15 mouse cellular contexts compared by ENCODE assay signal in genomic region chr19:45054892-45055690, GRCm38 (mm10). TPM values are rescaled to one million over a fixed set of nuclear protein-coding genes. Genes with fewer than 3 reads are reported as not detected.
DNase-seq lines count a peak whose midpoint lies in the region; ATAC-seq and TF ChIP-seq lines count a peak whose summit lies in the region.
"Had no signal": no experiment of that assay in that cellular context is flagged by ENCODE, and none has a peak within 500 bp of the region (broad histone marks: within the 10 kb centered on the region; RNA-seq: fewer than 3 reads in every experiment).

No protein-coding gene starts in this region.

- H3K4me2 ChIP-seq in neural tube, embryonic 14.5 days (ENCODE audit: low read depth, low read length) = no peak overlapping the region
- H3K4me2 ChIP-seq in neural tube, embryonic 15.5 days = no peak overlapping the region
- H3K4me2 ChIP-seq: hindbrain, embryonic 13.5 days; liver, embryonic 15.5 days; midbrain, embryonic 13.5 days had no signal

- H3K27me3 ChIP-seq in neural tube, embryonic 14.5 days (ENCODE audit: control insufficient read depth, insufficient read depth, low read length) = no peaks in the 10 kb centered on the region
- no peaks in the 10 kb centered on the region for H3K27me3 ChIP-seq in neural tube, embryonic 15.5 days (replicated peaks)
- H3K27me3 ChIP-seq in forebrain, embryonic 10.5 days (ENCODE audit: poor library complexity, severe bottlenecking) = no peaks in the 10 kb centered on the region
- H3K27me3 ChIP-seq: hindbrain, embryonic 13.5 days; liver, embryonic 15.5 days; midbrain, embryonic 13.5 days had no signal

- no peak for ATAC-seq in neural tube, embryonic 14.5 days (ENCODE audit: low read depth)
- ATAC-seq in neural tube, embryonic 15.5 days (ENCODE audit: low FRiP score) = no peak
- ATAC-seq: midbrain, embryonic 13.5 days had no signal

- H3K4me1 ChIP-seq in neural tube, embryonic 14.5 days (ENCODE audit: control insufficient read depth, insufficient read depth, low read length) = peaks cover 19% of the 10 kb centered on the region; the same call in 1 of the 2 replicates
- peaks cover 40% of the 10 kb centered on the region for H3K4me1 ChIP-seq in neural tube, embryonic 15.5 days
- peaks cover 29% of the 10 kb centered on the region for H3K4me1 ChIP-seq in forebrain, embryonic 10.5 days

- 0 out of 2 replicates have a peak overlapping the region, but pooled peaks have one; percentile 1 for H3K27ac ChIP-seq in gastrocnemius, adult 2 months
- H3K27ac ChIP-seq in neural tube, embryonic 14.5 days (ENCODE audit: low read depth, low read length) = no peak overlapping the region
- no peak overlapping the region for H3K27ac ChIP-seq in neural tube, embryonic 15.5 days (replicated peaks)
- no peak overlapping the region for H3K27ac ChIP-seq in forebrain, embryonic 10.5 days
- H3K27ac ChIP-seq: liver, embryonic 15.5 days had no signal

- 88% methylated on average over 6 of the region's 6 CpGs for WGBS in neural tube, embryonic 14.5 days
- 89% methylated on average over 6 of the region's 6 CpGs for WGBS in neural tube, embryonic 15.5 days
- WGBS in forebrain, embryonic 10.5 days = 87% methylated on average over 6 of the region's 6 CpGs

- no peak overlapping the region for H3K4me3 ChIP-seq in gastrocnemius, adult 2 months
- H3K4me3 ChIP-seq in neural tube, embryonic 14.5 days (ENCODE audit: low read depth, low read length) = no peak overlapping the region
- H3K4me3 ChIP-seq in neural tube, embryonic 15.5 days (replicated peaks) = no peak overlapping the region
- no peak overlapping the region for H3K4me3 ChIP-seq in forebrain, embryonic 10.5 days
- H3K4me3 ChIP-seq: erythroblast, embryonic 14.5 days; hindbrain, embryonic 13.5 days; liver, embryonic 15.5 days; midbrain, embryonic 13.5 days had no signal

- TF ChIP-seq CTCF in gastrocnemius, adult 2 months (IDR thresholded peaks at IDR 0.05) = no peak

- H3K9me3 ChIP-seq in neural tube, embryonic 14.5 days (ENCODE audit: control insufficient read depth, low read length) = no peaks in the 10 kb centered on the region
- no peaks in the 10 kb centered on the region for H3K9me3 ChIP-seq in neural tube, embryonic 15.5 days (replicated peaks)
- no peaks in the 10 kb centered on the region for H3K9me3 ChIP-seq in forebrain, embryonic 10.5 days
- H3K9me3 ChIP-seq: hindbrain, embryonic 13.5 days; liver, embryonic 15.5 days; midbrain, embryonic 13.5 days had no signal

- H3K9ac ChIP-seq in neural tube, embryonic 14.5 days (replicated peaks; ENCODE audit: low read depth, low read length) = 0 out of 2 replicates have a peak overlapping the region, but pooled peaks have one; percentile 13
- no peak overlapping the region for H3K9ac ChIP-seq in neural tube, embryonic 15.5 days (replicated peaks)
- H3K9ac ChIP-seq: liver, embryonic 15.5 days had no signal

- intact Hi-C loops in gastrocnemius, adult 2 months (cut with DNase I) = no loop called here

- DNase-seq in gastrocnemius, adult 2 months = no peak
- DNase-seq in gastrocnemius, postnatal 10 days = no peak
- DNase-seq in NIH3T3 (ENCODE audit: low read depth) = peak; percentile 86
- no peak for DNase-seq in thymus, postnatal 36 days
- no peak for DNase-seq in forebrain, embryonic 10.5 days (ENCODE audit: extremely low spot score, low spot score)
- DNase-seq: cerebellum, adult 11-12 months; heart, adult 18-20 months; kidney, adult 8-10 months; lung, postnatal 36 days had no signal

- H3K36me3 ChIP-seq in neural tube, embryonic 14.5 days (ENCODE audit: control insufficient read depth, insufficient read depth, low read length) = peaks cover 29% of the 10 kb centered on the region
- H3K36me3 ChIP-seq in neural tube, embryonic 15.5 days = peaks cover 43% of the 10 kb centered on the region
- H3K36me3 ChIP-seq in forebrain, embryonic 10.5 days (replicated peaks) = peaks cover 4% of the 10 kb centered on the region
- H3K36me3 ChIP-seq: liver, embryonic 15.5 days had no signal

RNA-seq across cellular contexts. Expression of gene Sfxn3, which starts 7.8 kb away (rescaled TPM):
- total RNA-seq in gastrocnemius, adult 2 months (2021) = 10 to 100 TPM; 17.1 to 25.1 TPM
- total RNA-seq in gastrocnemius, postnatal 10 days (2021) = 10 to 100 TPM; 24.1 to 24.2 TPM
- polyA plus RNA-seq in neural tube, embryonic 14.5 days (2014; fragmentation: Nextera tagmentation; extraction: Ambion mirVana) = 73.7 and 79.6 TPM in 2 replicates
- polyA plus RNA-seq in neural tube, embryonic 15.5 days (2015; fragmentation: Nextera tagmentation; extraction: Ambion mirVana) = 68.6 and 75.8 TPM in 2 replicates
- polyA plus RNA-seq in forebrain, embryonic 10.5 days (2016; fragmentation: Nextera tagmentation; extraction: Ambion mirVana) = 6.3 and 6.9 TPM in 2 replicates

RNA-seq across cellular contexts. Expression of gene Pdzd7, which starts 9.6 kb away (rescaled TPM):
- total RNA-seq in gastrocnemius, adult 2 months (2021) = 1 to 10 TPM; 5.9 to 6.8 TPM
- 10 to 100 TPM; 12.4 to 19.5 TPM for total RNA-seq in gastrocnemius, postnatal 10 days (2021)
- polyA plus RNA-seq in neural tube, embryonic 14.5 days (2014; fragmentation: Nextera tagmentation; extraction: Ambion mirVana) = 2.3 and 2.5 TPM in 2 replicates
- 1.5 and 2.6 TPM in 2 replicates for polyA plus RNA-seq in neural tube, embryonic 15.5 days (2015; fragmentation: Nextera tagmentation; extraction: Ambion mirVana)
- 0.15 and 0.25 TPM in 2 replicates for polyA plus RNA-seq in forebrain, embryonic 10.5 days (2016; fragmentation: Nextera tagmentation; extraction: Ambion mirVana)
- total RNA-seq: heart, adult 18-20 months had no signal
- polyA plus RNA-seq: erythroblast, embryonic 14.5 days; liver, embryonic 15.5 days had no signal

RNA-seq across cellular contexts. Expression of gene Kazald1, which starts 19.9 kb away (rescaled TPM):
- total RNA-seq in gastrocnemius, adult 2 months (2021) = 1 to 10 TPM; 4.2 to 5.9 TPM
- 10 to 100 TPM; 11.4 to 19.2 TPM for total RNA-seq in gastrocnemius, postnatal 10 days (2021)
- 1.2 and 2.1 TPM in 2 replicates for polyA plus RNA-seq in neural tube, embryonic 14.5 days (2014; fragmentation: Nextera tagmentation; extraction: Ambion mirVana)
- polyA plus RNA-seq in neural tube, embryonic 15.5 days (2015; fragmentation: Nextera tagmentation; extraction: Ambion mirVana) = 3.0 and 5.3 TPM in 2 replicates
- 0.20 and 0.63 TPM in 2 replicates for polyA plus RNA-seq in forebrain, embryonic 10.5 days (2016; fragmentation: Nextera tagmentation; extraction: Ambion mirVana)
- polyA plus RNA-seq: erythroblast, embryonic 14.5 days had no signal

RNA-seq across cellular contexts. Expression of gene Lzts2, which starts 40.9 kb away (rescaled TPM):
- 10 to 100 TPM; 21.0 to 29.3 TPM for total RNA-seq in gastrocnemius, adult 2 months (2021)
- 10 to 100 TPM; 35.4 to 43.4 TPM for total RNA-seq in gastrocnemius, postnatal 10 days (2021)
- polyA plus RNA-seq in neural tube, embryonic 14.5 days (2014; fragmentation: Nextera tagmentation; extraction: Ambion mirVana) = 16.1 and 20.3 TPM in 2 replicates
- 23.4 and 28.2 TPM in 2 replicates for polyA plus RNA-seq in neural tube, embryonic 15.5 days (2015; fragmentation: Nextera tagmentation; extraction: Ambion mirVana)
- polyA plus RNA-seq in forebrain, embryonic 10.5 days (2016; fragmentation: Nextera tagmentation; extraction: Ambion mirVana) = 47.9 and 52.4 TPM in 2 replicates

RNA-seq across cellular contexts. Expression of gene Mrpl43, which starts 48.8 kb away (rescaled TPM):
- 10 to 100 TPM; 31.0 to 42.5 TPM for total RNA-seq in gastrocnemius, adult 2 months (2021)
- 10 to 100 TPM; 32.4 to 33.7 TPM for total RNA-seq in gastrocnemius, postnatal 10 days (2021)
- 82.0 and 88.0 TPM in 2 replicates for polyA plus RNA-seq in neural tube, embryonic 14.5 days (2014; fragmentation: Nextera tagmentation; extraction: Ambion mirVana)
- polyA plus RNA-seq in neural tube, embryonic 15.5 days (2015; fragmentation: Nextera tagmentation; extraction: Ambion mirVana) = 89.1 and 96.2 TPM in 2 replicates
- polyA plus RNA-seq in forebrain, embryonic 10.5 days (2016; fragmentation: Nextera tagmentation; extraction: Ambion mirVana) = 71.4 and 75.0 TPM in 2 replicates
